Mouse (Mus musculus) heart, adult 18-20 months (tissue): ENCODE data around the gene 1700029I15Rik. TPM values are rescaled to one million over a fixed set of nuclear protein-coding genes. Genes with fewer than 3 reads are reported as not detected.

Experiments used
- DNase-seq, 2 experiments: peaks; one replicate each; pipeline ENCODE4 v3.0.0; 2021 to 2022; ENCODE audit warnings: mixed read lengths in 1 of 2
- total RNA-seq, 2 experiments: library from RNA; stranded (reverse); gene quantifications; 2 replicates each; pipeline ENCODE4 v1.2.3; 2021

1700029I15Rik gene
- total RNA-seq, 2 experiments from 2014 or later, result 0.25 to 1.1 TPM

DNA sequence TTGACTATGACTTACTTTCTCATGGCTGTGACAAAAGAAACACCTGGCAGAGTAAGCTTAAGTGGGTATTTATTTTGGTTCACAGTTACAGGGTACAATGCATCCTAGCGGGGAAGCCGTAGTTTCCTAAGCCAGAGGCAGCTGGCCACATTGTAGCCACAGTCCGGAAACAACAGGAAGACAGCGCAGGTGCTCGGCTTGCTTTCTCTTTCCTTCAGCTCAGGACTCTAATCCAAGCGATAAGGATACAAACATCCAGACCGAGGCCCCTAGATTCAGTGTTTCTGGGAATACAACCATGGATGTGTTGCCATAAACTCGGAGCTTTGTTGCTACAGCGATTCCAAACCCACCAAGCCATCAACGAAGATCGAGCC is 8.9 kb upstream of the 1700029I15Rik start:
- DNase-seq, result no peak

DNA sequence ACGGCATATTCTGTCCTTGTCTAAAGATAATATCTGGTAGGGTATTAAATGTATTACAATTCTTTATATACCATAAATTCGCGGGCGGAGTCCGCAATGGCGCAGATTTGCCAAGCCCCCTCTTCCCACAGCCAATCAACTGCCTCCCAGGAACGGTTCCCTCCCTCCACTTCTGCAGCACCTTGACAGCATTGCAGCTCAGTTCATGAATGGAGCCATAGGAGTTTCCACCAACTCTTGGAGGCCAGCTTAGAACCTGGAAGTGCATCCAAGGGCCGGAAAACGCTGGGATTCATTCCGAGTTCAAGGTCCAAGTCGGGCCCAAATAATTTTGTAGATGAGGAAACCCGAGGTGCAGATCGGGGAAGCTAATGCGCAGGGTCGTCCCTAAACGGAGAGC is 7.8 kb upstream of the 1700029I15Rik start, which contains the start of the genes Pex16 and Large2:
Gene Pex16 (plus strand): TSS at position 163 of the 400 bp plus-strand sequence.
Gene Large2 (minus strand): TSS at position 356 of the 400 bp plus-strand sequence.
- peak; percentile 51 to 59 for DNase-seq

DNA sequence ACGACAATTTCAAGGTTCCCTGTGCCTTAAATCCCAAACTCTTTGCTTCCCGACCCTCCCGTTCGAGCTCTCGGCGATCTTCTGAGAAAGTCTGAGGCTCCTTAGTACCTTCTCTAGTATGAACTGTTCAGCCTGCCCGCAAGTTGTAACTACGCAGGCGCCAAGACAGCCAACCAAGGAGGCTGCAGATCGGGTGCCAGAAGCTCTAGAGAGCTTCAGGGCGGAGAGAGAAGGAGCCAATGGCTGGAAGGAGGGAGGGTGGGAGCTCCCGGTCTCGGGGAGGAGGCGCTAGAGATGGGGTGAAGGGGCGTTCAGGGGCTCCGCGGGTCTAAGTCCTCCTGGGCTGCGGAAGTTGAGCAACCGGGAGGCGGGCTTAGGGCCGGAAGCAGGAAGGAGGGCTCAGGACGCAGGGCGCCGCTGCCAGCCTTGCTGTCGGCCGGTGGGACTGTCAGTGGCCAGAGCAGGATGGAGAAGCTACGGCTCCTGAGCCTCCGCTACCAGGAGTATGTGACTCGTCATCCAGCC is 7.2 kb upstream of the 1700029I15Rik start:
- peak; percentile 95 to 99 for DNase-seq

DNA sequence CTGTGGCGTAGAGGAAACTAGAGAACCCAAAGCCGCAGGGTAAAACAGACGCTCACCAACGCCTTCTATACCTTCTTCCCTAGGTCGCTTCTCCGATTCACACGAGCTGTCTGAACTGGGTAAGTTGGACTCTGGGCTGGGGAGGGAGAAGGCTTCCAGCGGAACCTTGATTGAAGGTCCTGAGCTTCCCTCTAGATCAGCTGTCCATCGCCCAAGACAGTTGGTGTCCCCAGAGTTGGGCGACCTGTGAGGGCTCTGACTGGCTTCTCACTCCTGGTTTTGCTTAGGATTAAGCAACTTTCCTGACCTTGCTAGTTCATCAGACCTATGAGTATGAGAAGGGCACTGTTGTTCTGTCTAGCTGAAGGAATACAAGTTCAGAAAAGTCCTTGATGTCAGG is 6.5 kb upstream of the 1700029I15Rik start:
- DNase-seq, result no peak

DNA sequence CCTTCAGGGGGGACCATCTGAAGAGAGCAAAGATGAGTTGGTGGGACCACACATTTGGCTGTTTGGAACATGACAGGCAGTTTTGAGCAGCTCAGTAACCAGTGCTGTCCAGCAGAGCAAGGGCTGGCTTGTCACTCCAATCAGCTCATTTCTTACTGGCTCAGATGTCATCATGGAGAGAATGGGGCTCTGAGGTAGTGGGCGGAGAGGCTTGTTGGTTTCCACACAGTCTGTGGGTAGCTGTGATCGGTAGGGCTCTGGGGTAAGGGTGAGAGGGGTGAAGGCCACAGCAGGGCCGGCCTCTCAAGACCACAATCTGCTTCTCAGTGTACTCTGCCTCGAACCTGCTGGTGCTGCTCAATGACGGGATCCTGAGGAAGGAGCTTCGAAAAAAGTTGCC is 6.0 kb upstream of the 1700029I15Rik start:
- DNase-seq, result no peak

DNA sequence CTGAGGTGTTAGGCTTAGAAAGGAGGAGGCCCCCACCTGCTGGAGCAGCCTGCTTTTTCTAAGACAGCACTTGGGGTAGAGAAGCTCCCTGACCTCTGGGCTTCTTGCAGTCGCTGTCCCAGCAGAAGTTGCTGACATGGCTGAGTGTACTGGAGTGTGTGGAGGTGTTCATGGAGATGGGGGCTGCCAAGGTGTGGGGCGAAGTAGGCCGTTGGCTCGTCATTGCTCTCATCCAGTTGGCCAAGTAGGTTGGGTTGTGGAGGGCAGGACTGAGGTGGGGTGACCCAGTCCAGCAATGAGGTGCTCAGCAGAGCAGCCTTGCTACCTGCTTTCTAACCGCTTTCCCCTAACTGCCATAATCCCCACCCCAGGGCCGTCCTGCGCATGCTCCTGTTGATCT is 5.0 kb upstream of the 1700029I15Rik start:
- DNase-seq, result no peak

DNA sequence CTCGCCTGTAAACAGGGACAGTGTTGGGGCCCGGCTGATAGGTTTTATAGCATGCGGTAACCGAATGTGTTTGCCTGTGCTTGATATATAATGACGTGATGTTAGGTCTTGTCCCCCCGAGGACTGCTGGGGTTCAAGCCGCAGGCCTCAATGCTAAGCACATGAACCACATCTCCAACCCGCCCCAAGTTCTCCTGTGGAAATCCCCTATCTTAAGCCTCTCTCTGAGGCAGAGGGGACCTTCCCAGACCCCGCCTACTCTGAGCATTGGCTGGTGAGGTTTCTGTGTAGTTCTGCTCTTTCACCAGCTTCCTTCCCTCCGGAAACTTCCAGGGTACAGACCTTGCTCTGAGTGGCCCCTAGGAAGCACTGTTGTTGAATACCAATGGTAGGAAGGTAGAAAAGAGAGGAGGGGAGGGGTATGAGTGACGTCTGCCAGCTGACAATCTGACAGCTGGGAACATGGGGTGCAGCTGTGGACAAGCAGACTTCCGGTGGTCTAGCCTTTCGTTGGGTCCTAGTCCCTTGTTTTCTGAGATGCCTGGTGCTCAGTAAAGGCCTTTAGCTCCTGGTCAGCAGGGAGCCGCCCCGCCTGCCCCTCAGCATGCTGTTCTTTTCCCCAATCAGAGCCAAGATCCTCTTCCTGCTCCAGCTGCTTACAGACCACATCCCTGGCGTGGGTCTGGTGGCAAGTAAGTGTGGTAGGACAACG is 2.4 kb upstream of the 1700029I15Rik start:
- peak in 1 of 2 experiments; percentile 22 for DNase-seq

DNA sequence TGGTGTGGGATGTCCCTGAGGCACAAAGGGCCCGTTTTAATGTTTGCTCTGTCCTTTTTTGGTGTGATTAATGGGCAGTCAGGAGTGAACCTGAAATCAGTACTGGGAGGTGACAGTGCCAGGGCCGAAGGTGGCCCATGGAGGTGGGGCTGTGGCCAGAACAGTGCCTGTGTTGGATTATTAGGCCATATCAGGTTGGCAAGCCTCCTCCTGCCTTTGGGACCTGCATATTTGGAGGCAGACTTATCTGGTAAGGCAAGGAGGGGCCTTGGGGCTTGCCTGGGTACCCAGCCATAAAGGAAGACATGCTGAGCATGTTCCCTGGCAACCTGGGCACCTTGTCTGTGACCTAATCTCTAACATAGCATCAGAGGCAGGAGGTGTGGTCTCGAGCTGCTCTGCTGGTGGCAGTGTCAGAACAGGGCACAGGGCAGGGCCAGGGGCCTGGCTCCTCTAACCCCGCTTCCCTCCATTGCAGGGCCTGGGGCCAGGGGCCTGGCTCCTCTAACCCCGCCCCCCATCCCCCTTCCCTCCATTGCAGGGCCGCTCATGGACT is 1.8 kb upstream of the 1700029I15Rik start:
- no peak for DNase-seq

DNA sequence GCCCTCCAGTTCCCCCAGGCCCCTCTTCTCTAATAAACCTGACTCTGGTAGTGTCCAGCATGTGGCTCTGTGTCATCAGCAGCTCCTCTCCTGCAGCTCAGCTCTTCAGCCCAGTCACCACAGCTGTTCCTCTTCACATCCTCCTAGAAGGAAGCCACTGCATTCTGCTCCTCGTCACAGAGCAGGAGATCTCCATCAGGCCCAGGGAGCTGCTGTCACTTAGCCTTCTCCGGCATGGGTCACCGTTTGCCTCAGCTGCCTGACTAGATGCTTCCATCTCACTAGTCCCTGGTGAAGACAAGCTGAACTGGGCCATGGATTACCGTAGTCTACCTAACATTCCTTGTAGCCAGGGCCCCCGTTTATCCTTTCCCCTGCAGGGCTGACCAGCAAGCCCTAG is 1.2 kb upstream of the 1700029I15Rik start:
- DNase-seq, result no peak

DNA sequence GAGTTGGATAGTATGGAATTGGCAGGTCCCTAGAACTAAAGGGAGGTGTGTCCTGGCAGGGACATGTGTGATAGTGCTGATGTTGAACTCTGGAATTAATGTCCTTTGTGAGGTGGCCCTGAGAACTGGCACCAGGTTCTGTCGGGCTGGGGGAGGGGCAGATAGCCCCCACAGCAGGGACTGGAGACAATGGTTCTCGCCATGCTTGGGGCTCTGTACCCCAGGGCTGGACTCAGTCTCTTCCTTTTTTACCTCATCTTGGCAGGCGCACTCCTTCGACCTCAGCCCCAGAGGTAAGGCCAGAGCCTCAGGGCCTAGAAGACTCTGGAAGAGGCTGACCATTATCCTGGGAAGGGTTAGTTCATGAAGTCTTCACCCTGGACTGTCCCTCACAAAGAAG is 421 bp downstream of the 1700029I15Rik start:
- DNase-seq, result no peak

DNA sequence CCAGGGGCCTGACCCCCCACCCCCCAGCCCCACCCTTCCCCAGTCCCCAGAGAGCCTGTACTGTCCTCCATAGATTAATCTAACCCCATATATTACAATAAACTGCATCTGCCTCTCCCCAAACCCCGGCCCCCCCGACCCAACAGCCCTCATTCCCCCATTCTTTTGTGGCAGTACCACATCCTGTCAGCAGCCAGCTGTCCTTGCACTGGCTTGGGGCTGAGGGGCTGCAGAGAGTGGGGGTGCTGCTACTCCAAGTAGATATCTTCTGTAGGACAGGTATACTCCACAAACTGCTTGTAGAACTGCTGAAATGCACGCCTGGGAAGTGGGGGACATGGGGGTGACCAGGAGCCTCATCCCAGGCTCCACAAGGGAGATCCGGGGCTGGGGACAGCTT is 1.8 kb downstream of the 1700029I15Rik start:
- no peak for DNase-seq

DNA sequence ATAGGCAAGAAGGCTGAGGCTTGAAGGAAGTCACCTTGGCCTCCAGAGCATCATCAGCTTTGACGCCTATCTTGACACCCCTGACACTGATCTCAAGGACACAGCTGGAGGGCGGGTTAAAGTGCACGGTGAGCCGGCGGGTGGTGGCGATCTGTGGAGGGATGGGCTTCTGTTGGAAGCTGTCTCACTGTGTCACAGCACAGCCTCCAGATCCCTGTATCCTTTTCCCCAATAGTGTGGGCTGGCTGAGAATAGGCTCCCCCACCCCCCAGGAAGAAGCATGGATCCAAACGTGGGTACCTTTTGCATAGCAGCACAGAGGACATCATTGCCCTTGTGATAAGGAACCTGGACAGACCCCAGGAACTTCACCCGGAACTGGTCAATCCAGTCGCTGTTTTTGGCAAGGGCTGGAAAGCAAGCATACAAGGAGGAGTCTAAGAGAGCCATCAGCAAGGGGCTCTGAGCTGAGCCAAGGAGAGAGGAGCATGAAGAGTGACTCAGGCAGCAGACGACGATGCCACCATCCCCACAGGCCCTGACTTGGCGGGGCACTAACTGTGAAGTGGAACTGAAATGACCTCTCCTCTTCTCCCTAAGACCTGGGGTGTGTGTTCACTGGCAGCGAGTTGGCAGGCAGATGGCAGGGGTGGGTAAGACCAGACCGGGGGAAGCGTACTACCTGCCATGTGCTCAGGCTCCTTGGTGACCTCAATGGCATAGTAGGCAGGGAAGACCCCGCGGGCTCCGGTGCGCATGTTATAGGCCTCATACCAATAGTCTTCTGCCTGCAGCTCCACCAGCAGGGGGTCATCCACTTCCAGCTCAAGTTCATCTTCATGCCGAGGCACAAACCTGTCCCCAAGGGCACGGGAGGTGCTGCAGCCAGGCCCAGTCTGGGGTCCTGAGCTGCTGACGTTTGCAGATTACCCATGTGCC is 3.0 kb downstream of the 1700029I15Rik start:
- DNase-seq, result no peak

DNA sequence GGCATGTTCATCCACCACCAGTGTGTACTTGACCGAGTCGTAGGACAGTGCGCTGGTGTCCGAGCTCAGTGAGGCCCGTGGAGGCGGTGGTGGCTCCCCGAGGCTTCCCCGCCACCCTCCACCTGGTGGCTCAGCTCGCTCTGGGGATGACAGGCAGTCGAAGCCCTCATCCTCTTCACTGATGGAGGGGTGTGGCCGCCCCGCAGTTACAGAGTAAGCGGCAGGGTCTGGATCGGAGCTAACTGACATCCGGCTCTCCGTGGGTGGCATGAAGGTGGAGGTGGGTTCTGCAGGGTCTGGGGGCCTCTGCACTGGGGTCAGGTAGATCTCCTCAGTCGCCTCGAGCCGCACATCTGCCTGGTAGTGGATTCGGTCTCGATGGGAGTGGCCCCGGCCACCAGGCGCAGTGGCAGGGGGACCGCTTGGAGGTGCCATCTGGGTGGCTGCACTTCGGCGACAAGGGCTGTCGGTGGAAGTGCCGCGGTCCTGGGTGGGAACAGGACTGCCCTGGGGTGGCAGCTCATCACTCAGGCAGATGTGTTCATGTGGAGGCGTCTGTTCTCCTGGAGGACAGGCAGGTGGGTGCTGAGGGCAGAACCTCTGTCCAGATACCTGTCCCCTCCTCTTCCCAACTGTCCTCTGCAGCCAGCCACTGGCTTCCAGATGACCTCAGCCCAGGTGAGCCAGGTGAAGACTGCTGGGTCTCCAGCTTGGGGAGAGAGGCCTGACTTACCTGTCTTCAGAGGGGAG is 4.7 kb downstream of the 1700029I15Rik start:
- no peak for DNase-seq

DNA sequence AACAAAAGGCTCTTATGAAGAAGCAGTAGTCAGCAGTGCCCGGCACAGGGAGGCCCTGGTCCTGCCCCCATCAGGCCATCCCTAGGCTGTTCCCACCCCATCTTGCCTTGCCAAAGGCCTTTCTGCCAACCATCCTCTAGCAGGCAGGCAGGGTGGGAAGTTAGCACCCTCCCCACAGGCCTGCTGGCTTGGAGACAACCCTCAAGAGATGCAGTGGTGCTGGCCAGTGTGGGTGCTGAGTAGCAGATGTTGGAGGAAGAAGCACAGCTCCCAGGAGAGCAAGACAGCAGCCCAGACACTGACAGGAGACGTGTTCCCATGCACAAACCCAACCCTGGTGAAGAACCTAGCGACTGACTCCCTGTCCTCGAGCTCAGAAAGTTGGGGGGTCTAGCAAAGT is 5.3 kb downstream of the 1700029I15Rik start:
- peak in 1 of 2 experiments; percentile 21 for DNase-seq

DNA sequence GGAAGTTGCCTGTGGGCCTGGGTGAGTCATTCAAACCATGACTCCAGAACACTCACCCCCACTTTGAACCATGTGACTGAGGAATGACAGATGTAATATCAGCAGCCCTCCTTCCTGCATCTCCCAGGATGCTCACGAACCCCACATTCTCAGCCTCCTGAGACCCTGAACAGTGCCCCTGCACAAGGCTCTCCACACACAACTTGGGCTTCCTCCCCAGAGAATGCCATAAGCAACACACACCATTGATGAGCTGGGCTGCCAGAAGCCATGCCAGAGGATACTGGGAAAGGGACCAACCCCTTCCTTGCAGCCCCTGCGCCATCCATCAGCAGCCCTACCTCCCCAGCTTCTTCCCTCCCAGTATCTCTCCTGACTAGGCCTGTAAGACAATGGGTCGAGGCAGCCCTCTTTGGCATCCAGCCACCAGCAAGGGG is 5.8 kb downstream of the 1700029I15Rik start:
- no peak for DNase-seq

DNA sequence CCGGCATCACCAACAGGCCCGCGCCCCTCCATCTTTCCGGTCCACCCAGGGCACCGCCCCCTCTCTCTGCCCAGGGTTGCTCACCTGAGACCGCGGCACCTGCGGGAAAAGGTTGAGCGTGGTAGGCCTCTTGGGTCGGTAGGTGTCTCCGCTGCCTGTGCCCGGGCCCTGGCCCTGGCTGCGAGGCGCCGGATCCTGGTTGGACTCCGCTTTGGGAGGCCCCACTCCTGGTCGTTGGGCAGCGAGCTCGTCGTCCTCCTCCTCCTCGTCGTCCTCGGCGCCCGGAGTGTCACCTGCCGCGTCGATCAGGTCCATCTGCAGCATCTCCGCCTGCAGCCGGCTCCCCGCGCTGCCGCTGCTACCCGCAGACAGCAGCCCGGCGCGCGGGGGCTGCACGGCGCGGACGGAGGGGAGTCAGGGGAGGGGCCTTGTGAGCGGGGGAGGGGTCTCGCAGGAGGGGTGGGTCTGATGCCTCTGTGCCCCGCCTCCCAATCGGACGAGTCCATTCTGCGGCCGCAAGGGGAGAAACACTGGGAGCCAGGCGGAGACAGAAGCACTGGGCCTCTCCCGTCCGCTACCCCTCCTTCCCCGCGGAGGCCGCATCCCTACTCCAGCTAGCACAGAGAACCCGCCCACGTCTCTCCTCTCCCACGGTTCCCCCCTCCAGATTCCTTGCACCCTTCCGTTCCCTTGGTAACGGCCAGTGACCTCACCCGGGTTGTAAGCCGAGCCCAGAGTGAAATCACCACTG is 6.7 kb downstream of the 1700029I15Rik start:
- peak; percentile 86 to 91 for DNase-seq

DNA sequence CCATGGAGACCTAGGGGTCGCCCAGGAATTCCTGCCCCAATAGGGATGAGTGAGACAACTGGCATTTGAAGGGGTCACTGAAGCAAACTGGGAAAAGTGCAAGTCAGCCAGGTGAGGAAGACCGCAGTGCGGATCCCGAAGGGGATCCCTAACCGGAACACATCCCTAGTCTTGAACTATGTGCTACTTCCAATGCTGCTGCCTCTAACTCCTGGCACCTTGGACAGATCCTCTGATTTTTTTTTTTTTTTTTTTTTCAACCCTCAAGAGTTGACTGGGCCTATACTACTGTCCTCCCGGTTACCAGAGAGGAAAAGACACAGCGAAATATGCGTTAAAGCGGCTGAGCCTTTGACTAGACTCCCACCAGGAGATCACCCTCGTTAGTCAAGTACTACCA is 7.3 kb downstream of the 1700029I15Rik start:
- no peak for DNase-seq

DNA sequence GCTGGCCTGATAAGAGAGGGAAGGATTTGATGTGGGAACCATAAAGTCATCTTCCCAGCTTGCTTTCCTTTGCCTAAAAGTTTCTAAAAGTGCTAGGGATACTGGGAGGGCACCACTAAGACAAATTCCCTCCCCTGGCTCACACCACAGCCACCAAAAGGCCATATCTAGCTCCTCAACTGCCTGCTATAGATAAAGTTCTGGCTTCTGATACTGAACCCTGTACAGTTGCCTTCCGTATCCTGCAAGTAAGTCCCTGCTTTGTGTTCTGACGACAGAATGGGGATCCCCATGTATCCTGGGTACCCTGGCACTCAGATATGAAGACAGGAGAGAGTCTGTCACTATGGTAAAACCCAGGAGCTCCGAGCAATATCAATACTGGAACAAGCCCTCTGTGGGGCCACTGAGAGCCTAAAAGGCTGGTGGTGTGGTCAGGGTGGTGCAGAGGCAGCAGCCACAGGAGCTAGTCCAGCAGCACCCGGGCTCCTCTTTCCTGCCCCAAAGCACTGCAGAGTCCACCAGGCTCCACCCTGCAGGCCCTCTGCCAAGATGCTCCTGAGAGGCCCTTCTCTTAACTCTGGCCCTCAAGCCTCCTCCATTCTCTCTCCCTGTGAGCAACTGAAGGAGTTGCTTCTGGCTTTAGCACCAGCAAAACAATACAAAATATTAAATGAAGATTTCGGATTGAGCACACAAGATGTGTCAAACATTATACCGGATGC is 8.0 kb downstream of the 1700029I15Rik start:
- peak; percentile 42 to 51 for DNase-seq

DNA sequence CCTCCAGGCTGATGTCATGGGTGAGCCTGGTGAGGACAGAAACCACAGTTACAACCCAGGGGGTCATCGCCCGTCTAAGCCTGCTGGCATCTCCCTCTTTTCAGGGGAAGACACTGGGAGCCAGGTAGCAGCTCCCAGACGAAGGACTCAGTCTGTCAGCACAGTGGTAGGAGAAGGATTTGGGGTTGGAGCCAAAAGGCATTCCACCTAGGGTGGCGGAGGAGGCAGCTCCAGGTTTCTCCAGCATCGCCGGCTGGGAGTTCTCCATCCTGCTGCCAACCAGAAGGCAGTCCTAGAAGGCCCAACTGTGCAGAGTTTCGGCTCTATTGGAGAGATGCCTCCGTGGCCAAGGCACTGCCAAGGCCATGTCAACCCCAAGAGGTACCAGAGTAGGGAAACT is 8.8 kb downstream of the 1700029I15Rik start:
- no peak for DNase-seq

DNA sequence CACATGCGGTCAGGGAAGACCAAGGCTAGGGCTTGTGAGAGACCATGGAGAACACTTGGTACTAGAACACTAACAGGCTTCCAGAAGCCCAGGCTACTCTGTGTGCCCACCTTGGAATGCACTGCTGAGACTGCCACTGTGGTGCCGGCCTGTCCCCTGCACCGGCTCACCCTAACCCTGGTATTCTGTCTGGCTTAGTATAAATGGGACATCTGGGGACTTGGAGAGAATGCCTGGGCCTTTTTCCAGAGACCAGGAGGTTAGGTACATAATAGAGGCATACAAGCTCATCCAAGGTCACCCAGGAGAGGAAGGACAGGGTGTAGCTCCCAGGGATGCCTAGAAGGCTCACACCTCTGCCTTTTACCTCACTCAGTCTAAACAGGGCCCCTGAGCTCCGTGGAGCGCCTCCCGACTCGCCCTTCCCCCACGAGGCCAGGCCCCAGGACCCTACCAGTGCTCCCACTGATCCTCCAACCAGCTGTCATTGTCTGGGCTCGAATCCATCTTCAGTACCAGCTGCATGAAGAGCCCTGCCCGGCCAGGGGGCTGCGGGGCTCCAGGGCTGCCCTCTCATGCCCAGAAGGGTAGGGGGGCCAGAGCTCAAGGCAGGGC is 9.5 kb downstream of the 1700029I15Rik start:
- DNase-seq, result no peak
